Mouse (Mus musculus) urinary bladder, postnatal 4 days (tissue): ENCODE data around the gene Chpf2.
A peak's percentile ranks its signal among the peaks of the same experiment; 100 is the strongest.

Experiments used
- DNase-seq, 2 experiments: peaks; one replicate each; pipeline ENCODE4 v3.0.0; 2021 to 2022; ENCODE audit warnings: low spot score in 2 of 2

The Chpf2 gene

GRCm38 (mm10) chr5:24604656-24605100 is 18.1 kb downstream of the Chpf2 start:
- DNase-seq, result peak; percentile 90 to 91

- DNase-seq, result no peak
Observed at GRCm38 (mm10) chr5:24605321-24605979, 18.9 kb downstream of the Chpf2 start.

- DNase-seq, result no peak
Observed at GRCm38 (mm10) chr5:24605980-24606665, 19.6 kb downstream of the Chpf2 start.

- no peak for DNase-seq
Observed at GRCm38 (mm10) chr5:24609388-24609787, 22.8 kb downstream of the Chpf2 start.

- DNase-seq, result no peak
Observed at GRCm38 (mm10) chr5:24611366-24612301, 25.1 kb downstream of the Chpf2 start.

GRCm38 (mm10) chr5:24612302-24612649 is 25.7 kb downstream of the Chpf2 start:
- DNase-seq, result no peak

- DNase-seq, result no peak
Observed at GRCm38 (mm10) chr5:24615097-24615496, 28.6 kb downstream of the Chpf2 start.

- DNase-seq, result no peak
Observed at GRCm38 (mm10) chr5:24618921-24619320, 32.4 kb downstream of the Chpf2 start.

GRCm38 (mm10) chr5:24620116-24620515 is 33.6 kb downstream of the Chpf2 start:
- DNase-seq, result no peak

GRCm38 (mm10) chr5:24620626-24621025 is 34.1 kb downstream of the Chpf2 start:
- DNase-seq, result no peak

- DNase-seq, result no peak
Observed at GRCm38 (mm10) chr5:24622386-24623040, 36.0 kb downstream of the Chpf2 start.

- DNase-seq, result no peak
Observed at GRCm38 (mm10) chr5:24623041-24623985, 36.8 kb downstream of the Chpf2 start.

- peak in 1 of 2 experiments; percentile 48 for DNase-seq
Observed at GRCm38 (mm10) chr5:24623986-24624821, 37.7 kb downstream of the Chpf2 start, which contains the start of gene Smarcd3. TSS of gene Smarcd3 (minus strand) at chr5:24624411.

GRCm38 (mm10) chr5:24624822-24625120 is 38.2 kb downstream of the Chpf2 start:
- no peak for DNase-seq

- no peak for DNase-seq
Observed at GRCm38 (mm10) chr5:24629712-24630111, 43.2 kb downstream of the Chpf2 start.

- DNase-seq, result no peak
Observed at GRCm38 (mm10) chr5:24635093-24635492, 48.6 kb downstream of the Chpf2 start.

GRCm38 (mm10) chr5:24635526-24636141 is 49.1 kb downstream of the Chpf2 start:
- DNase-seq, result no peak

- no peak for DNase-seq
Observed at GRCm38 (mm10) chr5:24636987-24637386, 50.4 kb downstream of the Chpf2 start.

- no peak for DNase-seq
Observed at GRCm38 (mm10) chr5:24638131-24638530, 51.6 kb downstream of the Chpf2 start.
